Mouse (Mus musculus): ENCODE measurements around the gene Frrs1. TPM values are rescaled to one million over a fixed set of nuclear protein-coding genes. Genes with fewer than 3 reads are reported as not detected.

The Frrs1 gene
- polyA plus RNA-seq, 1 experiment from 2014 or later = 21.9 TPM

DNA sequence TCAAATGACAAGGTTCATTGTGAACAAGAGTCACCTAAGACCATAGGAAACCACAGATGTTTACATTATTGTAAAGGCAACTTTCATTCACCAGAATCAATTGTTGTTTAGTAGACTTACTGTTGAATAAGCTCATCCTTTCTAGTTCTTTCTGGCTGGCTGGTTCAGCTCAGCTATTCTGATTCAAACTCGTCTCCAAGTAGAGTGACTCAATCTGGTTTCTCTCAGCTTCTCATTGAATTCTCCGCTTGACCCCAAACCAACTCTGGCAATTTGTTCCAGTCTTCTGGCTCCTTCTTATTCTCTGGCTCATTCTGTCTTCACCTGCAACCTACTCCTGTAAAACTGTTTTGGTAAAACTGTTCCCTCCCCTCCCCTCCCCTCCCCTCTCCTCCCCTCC, 18.0 kb upstream of the Frrs1 start:
- no peaks in the 10 kb centered on the region for H3K27me3 ChIP-seq (ENCODE audit: control insufficient read depth, insufficient read depth, low read length)
- no peaks in the 10 kb centered on the region for H3K36me3 ChIP-seq (ENCODE audit: control insufficient read depth, insufficient read depth)
- no peak overlapping the region for H3K4me3 ChIP-seq (ENCODE audit: low read length)
- ATAC-seq (replicated peaks; ENCODE audit: extremely low read depth, insufficient read depth, low FRiP score) = no peak
- H3K9ac ChIP-seq (ENCODE audit: low read length) = no peak overlapping the region
- H3K9me3 ChIP-seq (replicated peaks; ENCODE audit: control insufficient read depth, low read length) = no peaks in the 10 kb centered on the region
- H3K4me2 ChIP-seq (ENCODE audit: low read depth, low read length) = no peak overlapping the region
- no peak overlapping the region for H3K27ac ChIP-seq (ENCODE audit: low read length)
- 89% methylated on average over 2 of the region's 2 CpGs for WGBS
- H3K4me1 ChIP-seq (ENCODE audit: control insufficient read depth, insufficient read depth, low read length) = no peaks in the 10 kb centered on the region

DNA sequence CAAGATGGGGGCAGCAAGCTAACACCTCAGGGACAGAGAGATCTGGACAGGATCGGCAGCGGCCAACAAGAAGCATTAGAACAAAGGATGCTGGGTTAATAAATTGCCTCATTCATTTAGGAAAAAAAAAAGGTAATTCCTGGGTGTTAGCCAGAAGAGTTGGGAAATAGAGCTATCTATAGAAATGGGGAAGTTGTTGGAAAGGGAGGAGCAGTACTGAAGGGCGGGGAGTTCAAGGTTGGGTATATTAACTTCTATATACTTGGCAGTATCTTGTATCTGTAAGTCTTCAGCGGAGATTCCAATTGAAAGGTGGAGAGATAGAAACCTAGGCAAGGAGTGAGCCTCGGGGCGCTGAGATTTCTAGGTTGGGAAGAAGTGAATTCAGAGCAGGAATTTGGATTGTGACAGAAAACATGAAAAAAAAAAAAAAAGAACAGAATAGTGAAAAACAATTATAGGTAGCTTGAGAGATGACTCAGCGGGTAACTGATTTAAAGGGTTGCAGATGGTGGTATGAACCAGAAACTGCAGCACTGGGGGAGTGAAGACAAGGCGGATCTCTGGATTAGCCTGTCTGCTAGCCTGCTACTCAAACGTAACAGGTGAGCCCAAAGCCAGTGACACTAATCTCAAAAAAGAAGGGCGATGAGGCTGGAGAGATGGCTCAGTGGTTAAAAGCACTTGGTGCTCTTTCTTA, 14.2 kb upstream of the Frrs1 start:
- no peaks in the 10 kb centered on the region for H3K9me3 ChIP-seq (replicated peaks; ENCODE audit: control insufficient read depth, low read length)
- H3K36me3 ChIP-seq (ENCODE audit: control insufficient read depth, insufficient read depth) = no peaks in the 10 kb centered on the region
- no peak overlapping the region for H3K27ac ChIP-seq (ENCODE audit: low read length)
- H3K4me2 ChIP-seq (ENCODE audit: low read depth, low read length) = no peak overlapping the region
- no peaks in the 10 kb centered on the region for H3K4me1 ChIP-seq (ENCODE audit: control insufficient read depth, insufficient read depth, low read length)
- no peak overlapping the region for H3K9ac ChIP-seq (ENCODE audit: low read length)
- ATAC-seq (replicated peaks; ENCODE audit: extremely low read depth, insufficient read depth, low FRiP score) = no peak
- H3K4me3 ChIP-seq (ENCODE audit: low read length) = no peak overlapping the region
- no peaks in the 10 kb centered on the region for H3K27me3 ChIP-seq (ENCODE audit: control insufficient read depth, insufficient read depth, low read length)
- 82% methylated on average over 10 of the region's 10 CpGs for WGBS

DNA sequence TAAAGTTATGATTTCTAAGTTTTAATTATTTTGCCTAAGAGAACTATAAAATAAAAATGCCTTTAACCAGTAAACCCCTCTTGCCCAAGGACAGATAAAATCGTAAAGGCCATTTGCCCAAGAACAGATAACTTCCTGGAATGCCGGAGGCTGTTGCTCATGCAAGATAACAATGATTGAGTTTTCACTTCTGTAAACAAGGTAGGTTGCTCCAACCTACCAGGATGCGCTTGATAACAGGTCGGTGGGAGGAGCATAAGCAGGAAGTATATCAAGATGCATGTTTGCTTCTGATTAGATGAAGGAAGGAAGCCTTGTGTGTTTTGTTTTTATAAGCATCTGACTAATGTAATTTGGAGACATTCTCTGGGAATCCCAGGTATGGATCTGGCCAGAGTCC, 13.2 kb upstream of the Frrs1 start:
- Histone ChIP-seq H3K27me3 (ENCODE audit: control insufficient read depth, insufficient read depth, low read length) (no peaks in the 10 kb centered on the region), H3K4me2 (ENCODE audit: low read depth, low read length) (no peak overlapping the region), H3K9me3 (replicated peaks; ENCODE audit: control insufficient read depth, low read length) (no peaks in the 10 kb centered on the region), H3K27ac (ENCODE audit: low read length) (no peak overlapping the region), H3K36me3 (ENCODE audit: control insufficient read depth, insufficient read depth) (no peaks in the 10 kb centered on the region), H3K4me3 (ENCODE audit: low read length) (no peak overlapping the region), H3K9ac (ENCODE audit: low read length) (no peak overlapping the region), H3K4me1 (ENCODE audit: control insufficient read depth, insufficient read depth, low read length) (no peaks in the 10 kb centered on the region)
- no peak for ATAC-seq (replicated peaks; ENCODE audit: extremely low read depth, insufficient read depth, low FRiP score)
- 33% methylated on average over 4 of the region's 4 CpGs for WGBS

GRCm38 (mm10) chr3:116848099-116848498, 11.2 kb upstream of the Frrs1 start:
- Histone ChIP-seq H3K27me3 (ENCODE audit: control insufficient read depth, insufficient read depth, low read length) (no peaks in the 10 kb centered on the region), H3K27ac (ENCODE audit: low read length) (no peak overlapping the region), H3K36me3 (ENCODE audit: control insufficient read depth, insufficient read depth) (no peaks in the 10 kb centered on the region), H3K4me3 (ENCODE audit: low read length) (no peak overlapping the region), H3K9ac (ENCODE audit: low read length) (no peak overlapping the region), H3K4me2 (ENCODE audit: low read depth, low read length) (no peak overlapping the region), H3K9me3 (replicated peaks; ENCODE audit: control insufficient read depth, low read length) (no peaks in the 10 kb centered on the region), H3K4me1 (ENCODE audit: control insufficient read depth, insufficient read depth, low read length) (no peaks in the 10 kb centered on the region)
- no peak for ATAC-seq (replicated peaks; ENCODE audit: extremely low read depth, insufficient read depth, low FRiP score)
- 95% methylated on average over 1 of the region's 1 CpGs for WGBS

DNA sequence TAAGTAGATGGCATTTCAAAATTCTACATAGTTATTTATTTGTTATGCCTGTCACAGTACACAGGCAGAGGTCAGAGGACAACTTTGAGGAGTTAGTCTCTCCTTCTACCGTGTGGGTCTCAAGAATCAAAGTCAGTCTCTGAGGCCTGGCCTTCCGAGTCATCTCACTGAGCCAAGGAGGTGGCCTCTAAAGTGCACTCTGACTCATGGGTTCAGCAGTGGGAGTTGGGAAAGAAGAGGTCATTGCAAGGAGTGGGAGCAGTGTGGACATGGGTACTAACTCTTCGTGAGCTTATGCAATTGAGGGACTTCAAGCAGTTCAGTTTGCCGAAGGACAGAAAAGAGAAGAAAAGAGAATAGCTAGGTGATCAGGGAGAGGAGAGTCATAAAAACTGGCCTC, 10.3 kb upstream of the Frrs1 start:
- Histone ChIP-seq H3K27me3 (ENCODE audit: control insufficient read depth, insufficient read depth, low read length) (no peaks in the 10 kb centered on the region), H3K9me3 (replicated peaks; ENCODE audit: control insufficient read depth, low read length) (no peaks in the 10 kb centered on the region), H3K9ac (ENCODE audit: low read length) (no peak overlapping the region), H3K4me3 (ENCODE audit: low read length) (no peak overlapping the region), H3K4me2 (ENCODE audit: low read depth, low read length) (no peak overlapping the region), H3K27ac (ENCODE audit: low read length) (no peak overlapping the region), H3K4me1 (ENCODE audit: control insufficient read depth, insufficient read depth, low read length) (no peaks in the 10 kb centered on the region), H3K36me3 (ENCODE audit: control insufficient read depth, insufficient read depth) (no peaks in the 10 kb centered on the region)
- ATAC-seq (replicated peaks; ENCODE audit: extremely low read depth, insufficient read depth, low FRiP score) = no peak
- WGBS = 71% methylated on average over 4 of the region's 4 CpGs

DNA sequence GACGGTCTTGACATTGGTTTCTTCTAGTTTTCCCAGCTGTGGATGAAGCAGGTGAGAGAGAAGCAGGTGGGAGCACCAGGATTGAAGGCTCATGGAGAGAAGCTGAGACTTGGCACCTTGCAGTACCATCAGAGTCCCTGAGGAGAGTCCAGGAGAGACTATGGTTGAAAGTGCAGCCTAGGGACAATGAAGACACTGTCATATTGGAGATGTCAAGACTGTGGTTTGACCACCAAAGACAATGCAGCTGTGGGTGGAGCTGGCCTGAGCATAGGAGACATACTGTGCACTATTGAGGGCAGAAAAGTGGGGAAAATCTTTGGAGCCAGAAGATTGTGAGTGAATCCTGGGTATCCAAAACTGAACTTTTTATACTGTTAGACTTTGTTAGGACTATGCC, 8.9 kb upstream of the Frrs1 start:
- H3K4me1 ChIP-seq (ENCODE audit: control insufficient read depth, insufficient read depth, low read length) = no peaks in the 10 kb centered on the region
- no peaks in the 10 kb centered on the region for H3K9me3 ChIP-seq (replicated peaks; ENCODE audit: control insufficient read depth, low read length)
- no peaks in the 10 kb centered on the region for H3K27me3 ChIP-seq (ENCODE audit: control insufficient read depth, insufficient read depth, low read length)
- H3K27ac ChIP-seq (ENCODE audit: low read length) = no peak overlapping the region
- no peaks in the 10 kb centered on the region for H3K36me3 ChIP-seq (ENCODE audit: control insufficient read depth, insufficient read depth)
- no peak overlapping the region for H3K9ac ChIP-seq (ENCODE audit: low read length)
- no peak overlapping the region for H3K4me2 ChIP-seq (ENCODE audit: low read depth, low read length)
- H3K4me3 ChIP-seq (ENCODE audit: low read length) = no peak overlapping the region
- 86% methylated on average over 1 of the region's 1 CpGs for WGBS
- no peak for ATAC-seq (replicated peaks; ENCODE audit: extremely low read depth, insufficient read depth, low FRiP score)

- H3K27me3 ChIP-seq (ENCODE audit: control insufficient read depth, insufficient read depth, low read length) = no peaks in the 10 kb centered on the region
- H3K9me3 ChIP-seq (replicated peaks; ENCODE audit: control insufficient read depth, low read length) = no peaks in the 10 kb centered on the region
- H3K4me2 ChIP-seq (ENCODE audit: low read depth, low read length) = no peak overlapping the region
- H3K9ac ChIP-seq (ENCODE audit: low read length) = no peak overlapping the region
- WGBS = 91% methylated on average over 3 of the region's 3 CpGs
- no peak overlapping the region for H3K27ac ChIP-seq (ENCODE audit: low read length)
- H3K4me3 ChIP-seq (ENCODE audit: low read length) = no peak overlapping the region
- no peaks in the 10 kb centered on the region for H3K36me3 ChIP-seq (ENCODE audit: control insufficient read depth, insufficient read depth)
- no peaks in the 10 kb centered on the region for H3K4me1 ChIP-seq (ENCODE audit: control insufficient read depth, insufficient read depth, low read length)
- no peak for ATAC-seq (replicated peaks; ENCODE audit: extremely low read depth, insufficient read depth, low FRiP score)
Observed at GRCm38 (mm10) chr3:116852421-116852820, 6.8 kb upstream of the Frrs1 start.

DNA sequence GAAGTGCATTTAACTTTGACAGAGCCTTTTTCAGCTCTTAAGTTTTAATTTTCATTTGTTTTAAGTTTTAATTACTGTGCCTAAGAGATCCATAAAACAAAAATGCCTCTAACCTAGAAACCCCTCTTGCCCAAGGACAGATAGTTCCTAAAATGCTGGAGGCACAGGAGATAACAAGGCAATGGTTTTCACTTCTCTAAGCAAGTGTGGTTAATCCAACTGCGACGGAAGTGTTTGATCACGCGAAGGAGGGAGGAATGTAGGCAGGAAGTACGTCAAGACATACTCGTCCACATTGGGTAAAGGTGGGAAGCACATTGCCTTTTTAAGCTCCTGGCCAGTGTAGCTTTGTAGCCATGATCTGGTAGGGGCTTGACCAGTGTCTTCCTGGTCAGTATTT, 1.7 kb upstream of the Frrs1 start:
- no peak overlapping the region for H3K4me2 ChIP-seq (ENCODE audit: low read depth, low read length)
- no peak overlapping the region for H3K9ac ChIP-seq (ENCODE audit: low read length)
- H3K27ac ChIP-seq (ENCODE audit: low read length) = no peak overlapping the region
- H3K4me3 ChIP-seq (ENCODE audit: low read length) = no peak overlapping the region
- no peak for ATAC-seq (replicated peaks; ENCODE audit: extremely low read depth, insufficient read depth, low FRiP score)
- H3K27me3 ChIP-seq (ENCODE audit: control insufficient read depth, insufficient read depth, low read length) = no peaks in the 10 kb centered on the region
- no peaks in the 10 kb centered on the region for H3K36me3 ChIP-seq (ENCODE audit: control insufficient read depth, insufficient read depth)
- H3K4me1 ChIP-seq (ENCODE audit: control insufficient read depth, insufficient read depth, low read length) = peaks cover 6% of the 10 kb centered on the region; the same call in 1 of the 2 replicates
- H3K9me3 ChIP-seq (replicated peaks; ENCODE audit: control insufficient read depth, low read length) = no peaks in the 10 kb centered on the region
- WGBS = 76% methylated on average over 6 of the region's 6 CpGs

DNA sequence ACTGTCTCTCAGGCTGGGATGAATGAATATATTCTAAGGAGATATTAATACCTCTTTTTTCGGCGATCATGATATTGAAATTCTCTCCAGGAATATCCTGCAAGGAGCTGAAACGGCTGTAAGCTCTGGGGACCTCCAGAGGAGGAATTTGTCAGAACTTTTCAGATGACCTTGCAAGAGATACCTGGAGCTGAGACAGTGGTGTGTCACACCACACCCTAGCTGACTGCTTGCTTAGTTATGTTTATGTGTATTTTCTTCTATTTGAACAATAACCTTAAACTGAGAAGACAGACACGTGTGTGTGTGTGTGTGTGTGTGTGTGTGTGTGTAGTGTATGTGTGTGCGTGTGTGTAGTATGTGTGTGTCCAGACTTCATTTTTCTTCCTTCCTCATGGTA, 488 bp downstream of the Frrs1 start:
- no peak overlapping the region for H3K27ac ChIP-seq (ENCODE audit: low read length)
- H3K9ac ChIP-seq (ENCODE audit: low read length) = no peak overlapping the region
- no peaks in the 10 kb centered on the region for H3K36me3 ChIP-seq (ENCODE audit: control insufficient read depth, insufficient read depth)
- no peak overlapping the region for H3K4me2 ChIP-seq (ENCODE audit: low read depth, low read length)
- H3K4me3 ChIP-seq (ENCODE audit: low read length) = no peak overlapping the region
- peaks cover 8% of the 10 kb centered on the region; the same call in 1 of the 2 replicates for H3K4me1 ChIP-seq (ENCODE audit: control insufficient read depth, insufficient read depth, low read length)
- no peak for ATAC-seq (replicated peaks; ENCODE audit: extremely low read depth, insufficient read depth, low FRiP score)
- H3K27me3 ChIP-seq (ENCODE audit: control insufficient read depth, insufficient read depth, low read length) = no peaks in the 10 kb centered on the region
- H3K9me3 ChIP-seq (replicated peaks; ENCODE audit: control insufficient read depth, low read length) = no peaks in the 10 kb centered on the region
- 68% methylated on average over 5 of the region's 5 CpGs for WGBS
